Mouse (Mus musculus): ENCODE results near the gene Clec2i.
"Not testable (repeated sequence)": the region's sequence is repeated elsewhere in the genome, so short reads cannot be mapped to it uniquely, and the experiment has no call there.

Gene Clec2i

GRCm38 (mm10) chr6:128855477-128855876, 31.9 kb upstream of the Clec2i start:
- no peak for DNase-seq

GRCm38 (mm10) chr6:128856250-128856649, 31.1 kb upstream of the Clec2i start:
- DNase-seq, result peak; percentile 72

DNA sequence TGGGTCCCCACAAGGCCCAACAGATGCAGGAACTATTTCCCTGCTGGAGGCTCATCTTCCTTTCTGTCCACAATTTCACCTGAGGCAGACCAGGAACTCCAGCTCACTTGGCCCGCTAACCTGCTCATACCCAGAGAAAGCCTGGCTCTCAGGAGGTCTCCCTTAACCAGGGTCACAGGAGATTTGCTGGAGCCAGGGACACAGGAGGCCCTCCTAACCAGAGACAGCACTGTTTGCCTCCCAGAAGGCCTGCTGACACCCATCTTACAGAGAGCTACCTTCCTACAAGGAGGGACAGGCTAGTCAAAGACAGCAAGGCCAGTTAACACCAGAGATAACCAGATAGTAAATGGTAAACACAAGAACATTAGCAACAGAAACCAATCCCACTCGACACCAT, 29.4 kb upstream of the Clec2i start:
- DNase-seq, result no peak

GRCm38 (mm10) chr6:128868861-128869260, 18.5 kb upstream of the Clec2i start:
- no peak for DNase-seq

DNA sequence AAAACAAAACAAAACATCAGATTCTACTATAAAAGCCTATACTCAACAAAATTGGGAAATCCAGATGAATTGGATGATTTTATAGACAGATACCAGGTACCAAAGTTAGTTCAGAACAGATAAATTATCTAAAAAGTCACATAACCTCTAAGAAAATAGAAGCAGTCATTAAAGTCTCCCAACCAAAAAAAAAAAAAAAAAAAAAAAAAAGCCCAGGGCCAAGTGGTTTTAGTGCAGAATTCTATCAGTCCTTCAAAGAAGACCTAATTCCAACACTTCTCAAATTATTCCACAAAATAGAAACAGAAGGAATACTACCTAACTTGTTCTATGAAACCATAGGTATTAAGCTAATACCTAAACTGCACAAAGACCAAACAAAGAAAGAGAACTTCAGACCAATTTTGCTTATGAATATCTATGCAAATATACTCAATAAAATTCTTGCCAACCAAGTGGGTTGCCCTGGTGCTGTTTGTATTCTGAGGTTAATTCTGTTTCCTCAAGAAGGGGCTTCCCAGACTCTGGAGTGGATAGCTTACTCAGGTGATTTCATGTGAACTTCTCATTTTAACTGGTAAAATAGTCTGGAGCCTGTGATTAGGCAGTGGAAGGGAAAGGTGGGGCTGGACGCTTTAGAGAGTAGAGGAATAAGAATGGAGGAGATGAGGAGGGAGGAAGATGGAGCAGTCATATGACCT, 15.3 kb upstream of the Clec2i start:
- DNase-seq, result no peak

DNA sequence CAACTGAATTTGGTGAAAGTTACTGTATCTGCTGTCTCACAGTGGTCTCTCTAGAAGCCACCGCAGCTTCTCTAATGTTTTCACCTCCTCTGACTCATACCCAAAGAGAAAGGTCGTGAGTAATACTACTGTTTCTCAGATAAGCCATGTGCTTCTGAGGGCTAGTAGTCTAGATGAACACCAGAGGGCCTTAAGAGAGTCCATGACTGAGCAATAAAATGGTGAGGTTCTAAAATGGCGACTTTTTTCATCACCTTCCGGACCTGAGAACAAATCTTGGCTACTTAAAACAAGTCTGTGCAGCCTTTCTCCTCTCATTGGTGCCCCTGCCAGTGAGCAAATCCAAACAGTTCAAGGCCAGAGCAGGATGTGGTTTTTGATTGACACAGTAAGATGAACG, 1.4 kb downstream of the Clec2i start:
- no peak for DNase-seq

DNA sequence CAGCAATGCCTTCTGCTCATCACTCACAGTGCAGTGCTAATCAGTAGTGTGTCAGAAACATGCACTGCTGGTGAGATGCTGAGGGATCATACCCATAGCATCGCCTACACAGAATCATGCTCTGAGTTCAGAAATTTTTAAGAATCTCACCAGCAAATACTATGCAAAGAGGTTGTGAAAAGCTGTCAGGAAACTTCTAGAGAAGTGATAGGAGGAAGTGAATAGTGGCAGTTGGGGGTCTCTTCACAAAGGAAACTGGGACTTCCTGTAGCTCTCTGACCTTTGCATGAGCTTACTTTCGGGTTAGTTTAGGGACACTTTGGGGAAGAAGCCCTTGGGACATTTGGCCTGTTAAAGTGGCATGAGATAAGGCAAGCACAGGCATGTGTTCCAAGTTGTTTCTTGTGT, 3.6 kb downstream of the Clec2i start, which contains the start of gene BC035044:
Gene BC035044, minus strand, starts transcription at position 179 of the 408 bp plus-strand sequence.
- DNase-seq, result no peak

GRCm38 (mm10) chr6:128895404-128896001, 8.1 kb downstream of the Clec2i start:
- DNase-seq, result no peak

DNA sequence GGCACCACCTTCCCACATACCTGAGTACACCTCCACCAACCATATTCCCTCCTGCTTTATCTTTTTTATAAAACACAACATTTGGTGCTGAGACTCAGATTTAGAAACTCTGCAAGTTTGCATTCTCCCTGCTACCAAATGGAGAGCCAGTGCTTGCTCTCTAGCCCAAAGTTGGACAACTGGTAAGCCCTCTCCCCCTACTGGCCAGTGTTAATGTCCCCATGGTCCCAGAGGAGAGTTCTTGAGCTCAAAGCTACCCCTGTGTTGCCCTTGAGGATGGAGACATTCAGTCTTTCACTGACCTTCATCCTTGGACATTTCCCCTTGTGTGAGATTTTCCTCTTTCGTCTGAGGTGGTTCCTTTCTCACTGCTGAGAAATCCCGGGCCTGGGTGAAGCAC, 12.7 kb downstream of the Clec2i start:
- DNase-seq, result no peak

DNA sequence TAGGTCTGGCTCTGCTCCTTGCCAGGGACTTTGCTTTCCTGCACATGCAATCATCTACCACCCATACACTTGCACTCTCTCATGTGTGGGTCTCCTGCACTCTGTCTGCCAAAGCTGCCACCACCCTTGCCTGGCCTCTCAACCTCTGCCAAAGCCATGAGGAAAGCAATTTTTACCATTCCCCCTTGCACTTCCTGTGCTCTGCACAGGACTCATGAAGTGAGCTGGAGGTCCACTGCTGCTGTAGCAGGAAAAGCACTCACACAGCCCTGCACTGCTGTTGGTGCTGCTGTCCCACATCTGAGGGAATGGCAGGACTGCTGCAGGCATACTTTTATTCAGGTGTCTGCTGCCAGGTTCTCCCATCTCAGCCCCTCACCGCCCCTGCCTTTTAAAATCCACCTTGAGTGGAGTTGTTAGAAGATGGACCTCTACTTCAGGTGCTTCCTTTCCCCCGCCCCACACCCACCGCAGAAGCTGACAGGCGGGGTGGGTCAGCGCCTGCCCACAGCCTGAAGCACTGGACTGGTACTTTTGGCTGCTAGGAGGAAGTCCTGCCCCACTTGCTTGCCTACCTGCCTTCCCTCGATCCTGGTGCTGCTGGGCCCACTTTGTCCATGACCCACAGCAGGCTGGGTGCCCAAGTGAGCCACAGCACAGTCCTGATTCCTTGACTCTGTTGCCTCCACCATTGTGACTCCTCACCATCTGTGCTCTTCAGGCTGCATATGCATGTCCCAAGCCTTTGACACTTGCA, 13.6 kb downstream of the Clec2i start:
- DNase-seq, result not testable (repeated sequence)

DNA sequence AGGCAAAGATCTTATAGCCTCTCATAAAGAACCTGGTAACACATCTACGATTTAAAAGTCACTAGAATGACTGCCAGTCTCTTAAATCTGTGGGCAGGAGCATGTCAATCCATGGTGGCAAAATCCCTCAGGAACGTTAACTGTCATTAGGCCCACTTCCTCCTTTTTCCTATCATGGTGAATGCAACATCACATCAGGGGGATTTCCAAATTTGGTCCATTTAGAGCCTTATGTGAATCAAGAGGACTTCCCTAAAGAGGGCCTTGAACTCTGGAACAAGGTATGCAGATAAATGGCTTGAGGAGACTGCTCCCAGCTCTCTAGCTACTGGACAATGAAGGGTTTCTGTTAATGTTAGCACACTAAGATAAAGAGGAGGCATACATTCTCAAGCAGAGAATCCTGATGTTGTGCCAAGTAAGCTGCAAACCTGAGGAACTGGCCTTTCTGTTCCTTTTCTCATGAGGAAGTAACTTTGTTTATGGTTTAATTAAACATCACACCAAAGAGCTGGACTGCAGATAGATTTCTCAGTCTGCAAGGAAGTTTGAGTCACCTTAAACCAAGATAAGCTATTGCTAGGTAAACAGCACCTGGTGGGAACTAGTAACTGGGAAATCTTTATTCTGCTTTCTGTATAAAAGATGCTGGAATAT, 26.3 kb downstream of the Clec2i start:
- DNase-seq, result no peak

- no peak for DNase-seq
These were observed 29.9 kb downstream of the Clec2i start for GRCm38 (mm10) chr6:128917322-128917721.

GRCm38 (mm10) chr6:128933050-128933449, 45.7 kb downstream of the Clec2i start:
- no peak for DNase-seq

GRCm38 (mm10) chr6:128934081-128934480, 46.7 kb downstream of the Clec2i start, which contains the start of gene Clec2g:
TSS of gene Clec2g (plus strand) at chr6:128934381.
- not testable (repeated sequence) for DNase-seq

- not testable (repeated sequence) for DNase-seq
These were observed 48.7 kb downstream of the Clec2i start for GRCm38 (mm10) chr6:128935889-128936665.

DNA sequence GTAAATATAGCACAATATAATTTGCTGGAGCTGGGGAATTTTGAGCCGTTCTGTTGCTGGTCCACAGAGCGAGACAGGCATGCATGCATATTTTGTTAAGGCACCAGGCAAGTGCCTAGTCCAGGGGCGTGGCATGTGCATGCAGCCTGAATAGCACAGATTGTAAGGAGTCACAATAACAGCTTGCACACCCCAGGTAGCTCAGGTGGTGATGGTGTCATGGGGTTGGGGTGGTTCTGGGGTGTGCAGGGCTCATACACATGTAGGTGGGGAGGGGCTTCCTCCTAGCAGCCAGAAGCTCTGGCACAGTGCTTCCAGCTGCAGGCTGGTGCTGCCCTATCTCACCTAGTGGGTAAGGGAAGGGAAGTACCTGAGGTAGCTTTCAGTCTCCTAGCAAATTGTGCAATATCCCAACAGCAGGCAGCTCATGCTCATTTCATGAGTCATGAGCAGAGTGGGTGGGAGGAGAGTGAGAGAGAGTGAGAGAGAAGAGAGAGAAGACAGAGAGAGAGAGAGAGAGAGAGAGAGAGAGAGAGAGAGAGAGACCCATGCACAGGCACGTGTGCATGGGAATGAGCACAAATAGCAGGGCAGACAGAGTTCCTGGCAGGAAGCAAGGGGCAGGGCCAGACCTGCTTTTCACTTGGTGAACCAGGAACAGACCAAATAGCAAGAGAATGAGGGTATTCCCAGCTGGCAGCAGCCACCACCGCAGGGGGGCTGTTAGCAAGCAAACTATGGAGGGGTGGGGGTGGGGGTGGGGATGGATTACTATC, 54.4 kb downstream of the Clec2i start:
- DNase-seq, result no peak

DNA sequence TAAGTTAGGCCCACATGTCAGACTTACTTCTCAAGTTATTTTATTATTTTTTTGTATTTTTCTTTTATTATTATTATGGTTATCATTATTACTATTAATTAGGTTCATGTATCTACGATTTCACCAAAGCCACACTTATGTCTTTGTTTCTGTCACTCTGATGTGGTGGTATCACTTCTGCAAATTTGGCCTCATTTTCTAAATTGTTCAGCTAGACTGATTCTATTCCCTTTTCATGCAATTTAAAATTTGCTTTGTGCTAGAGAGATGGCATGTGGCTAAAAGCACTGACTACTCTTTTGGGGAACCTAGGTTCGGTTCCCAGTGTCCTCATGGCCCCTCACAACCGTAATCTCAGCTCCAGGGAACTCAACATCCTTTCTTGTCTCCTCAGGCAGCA, 58.2 kb downstream of the Clec2i start:
- DNase-seq, result no peak
